Mouse (Mus musculus): ENCODE data around the gene Pank3.

GRCm38 (mm10) chr11:35838345-35839338, 69.4 kb downstream of the Pank3 start:
- TF ChIP-seq CTCF (IDR thresholded peaks at IDR 0.05; ENCODE audit: insufficient read depth, low read length) (no peak), POLR2A (IDR thresholded peaks at IDR 0.05; ENCODE audit: borderline replicate concordance, extremely low read depth, low read depth, low read length) (peak; percentile 26; the same call in 1 of the 2 replicates)
